Mouse (Mus musculus) right cerebral cortex, postnatal 36 days (tissue): Measurements from ENCODE around the gene Cd4.
"Not testable (repeated sequence)": the region's sequence is repeated elsewhere in the genome, so short reads cannot be mapped to it uniquely, and the experiment has no call there.

ENCODE experiments used
- DNase-seq, 2 experiments: peaks; one replicate each; pipeline ENCODE4 v3.0.0; 2022; ENCODE audit warnings: low spot score in 2 of 2, mixed read lengths in 1 of 2

Gene Cd4

DNA sequence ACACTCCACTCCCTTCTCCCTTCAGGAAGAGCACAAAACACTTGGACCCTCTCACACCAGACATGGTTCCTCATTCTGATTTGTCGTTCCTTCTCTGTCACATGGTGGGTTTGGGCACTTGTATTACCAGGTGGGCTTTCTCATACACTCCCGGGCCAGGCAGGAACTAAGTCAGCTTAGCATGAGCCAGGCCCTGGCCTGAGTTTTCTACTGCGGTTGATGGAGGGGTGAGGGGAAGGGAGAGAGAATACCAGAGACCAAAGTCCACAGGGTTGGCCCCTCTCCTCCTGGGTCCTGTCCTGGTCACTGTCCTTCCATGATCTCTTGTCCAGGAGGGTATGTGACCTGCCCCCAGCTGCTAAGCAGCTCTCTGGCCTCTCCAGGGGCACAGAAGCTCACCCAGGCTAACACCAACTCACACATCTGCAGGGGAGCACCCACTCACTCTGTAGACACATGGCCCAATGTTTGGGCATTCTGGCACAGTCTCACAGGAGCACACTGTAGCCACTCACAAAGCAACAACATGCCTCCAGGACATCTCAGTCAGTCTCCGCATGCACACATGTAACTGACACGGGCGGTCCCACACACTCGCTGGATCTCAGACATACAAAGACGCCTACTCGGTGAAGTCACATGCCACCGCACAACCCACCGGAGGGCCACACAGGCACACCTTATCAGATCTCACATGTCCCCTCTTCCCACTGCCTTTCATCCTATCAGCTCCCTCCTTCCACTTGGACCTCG is 28.1 kb upstream of the Cd4 start:
- peak; percentile 83 to 84 for DNase-seq

DNA sequence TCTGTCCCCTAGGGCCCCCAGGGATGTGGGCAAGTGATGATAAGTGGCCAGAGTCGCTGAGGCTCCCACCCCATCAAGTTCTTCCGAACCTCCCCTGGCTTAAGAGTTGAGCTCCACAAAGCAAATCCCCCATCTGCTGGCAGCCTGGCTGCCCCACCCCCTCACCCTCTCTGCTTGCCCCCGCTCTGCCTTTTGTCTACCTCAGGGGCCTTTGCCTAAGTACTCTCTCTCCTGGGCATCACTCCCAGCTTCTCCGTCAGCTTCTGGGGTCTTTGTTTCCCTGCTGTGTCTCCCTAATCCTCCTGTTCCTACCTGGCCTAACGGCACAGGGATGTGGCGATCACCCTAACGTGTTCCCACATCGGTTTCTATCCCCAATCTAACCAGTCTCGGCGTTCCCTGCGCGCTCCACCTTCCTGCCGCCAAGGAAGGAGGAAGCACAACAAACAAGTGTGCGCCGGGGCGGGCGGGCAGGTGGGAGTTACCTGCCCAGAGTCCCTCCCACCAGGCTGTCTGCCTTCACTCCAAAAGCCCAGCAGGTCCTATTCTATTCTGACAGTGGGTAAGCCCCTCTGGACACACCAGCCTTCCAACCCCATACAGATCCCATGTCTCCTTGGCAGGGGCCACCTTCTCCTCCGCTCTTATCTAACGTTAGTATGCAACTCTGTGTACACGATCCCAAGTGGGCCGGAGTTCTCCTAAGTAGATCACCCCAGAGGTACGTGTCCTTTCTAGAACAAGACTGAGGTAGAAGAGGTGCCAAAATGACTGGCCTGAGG is 27.3 kb upstream of the Cd4 start:
- DNase-seq = no peak

- DNase-seq = no peak
These were observed 26.5 kb upstream of the Cd4 start for GRCm38 (mm10) chr6:124914511-124914910.

DNA sequence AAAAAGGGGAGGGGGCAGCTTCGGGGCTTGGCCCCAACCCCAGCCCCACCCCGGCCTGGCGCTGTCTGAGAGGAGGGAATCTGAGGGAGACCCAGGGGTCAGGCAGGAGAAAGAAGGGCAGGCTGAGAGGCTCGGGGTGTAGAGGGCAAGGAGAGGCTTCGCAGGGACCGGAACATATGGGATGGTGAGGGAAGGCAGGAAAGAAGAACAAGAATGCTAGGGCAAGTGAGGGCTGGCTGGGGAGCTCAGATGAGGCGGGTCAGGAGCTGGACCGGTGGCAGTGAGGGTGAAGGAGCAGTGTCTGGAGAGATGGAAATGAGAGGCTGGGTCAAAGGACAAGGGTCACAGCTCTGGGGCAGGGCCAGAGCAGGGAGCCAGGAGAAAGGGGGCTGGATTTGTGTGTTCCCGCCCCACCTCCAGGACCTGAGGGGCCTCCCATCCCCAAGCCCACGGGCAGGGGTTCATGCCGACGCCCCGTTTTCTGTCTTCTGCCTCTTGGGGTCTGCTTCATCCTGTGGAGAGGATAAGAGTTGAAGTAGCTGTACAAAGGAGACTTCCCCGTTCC is 25.8 kb upstream of the Cd4 start:
- DNase-seq = no peak

DNA sequence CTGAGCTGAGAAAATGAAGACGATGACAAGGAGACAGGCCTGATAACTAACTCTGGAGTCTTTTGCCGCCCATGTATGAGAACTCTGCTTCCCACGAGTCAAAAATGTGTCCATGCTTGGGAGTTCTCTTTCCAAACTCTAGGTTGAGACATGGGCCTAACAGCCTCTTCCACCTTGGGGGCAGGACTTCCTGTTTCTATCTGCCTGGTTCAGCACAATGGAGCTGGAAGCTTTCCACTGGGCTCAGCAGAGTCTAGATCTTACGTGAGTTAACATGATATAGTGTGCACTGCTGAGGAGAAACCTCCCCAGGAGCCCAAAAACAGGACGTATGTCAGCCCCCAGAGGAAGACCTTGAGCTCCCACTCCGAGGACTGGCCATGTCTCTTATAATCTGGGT is 25.2 kb upstream of the Cd4 start:
- DNase-seq = no peak

- no peak for DNase-seq
These were observed 23.7 kb upstream of the Cd4 start, which contains the start of gene Lag3 for GRCm38 (mm10) chr6:124911533-124912218. Gene Lag3 (minus strand): TSS chr6:124911705.

GRCm38 (mm10) chr6:124910032-124910431 is 22.0 kb upstream of the Cd4 start:
- no peak for DNase-seq

DNA sequence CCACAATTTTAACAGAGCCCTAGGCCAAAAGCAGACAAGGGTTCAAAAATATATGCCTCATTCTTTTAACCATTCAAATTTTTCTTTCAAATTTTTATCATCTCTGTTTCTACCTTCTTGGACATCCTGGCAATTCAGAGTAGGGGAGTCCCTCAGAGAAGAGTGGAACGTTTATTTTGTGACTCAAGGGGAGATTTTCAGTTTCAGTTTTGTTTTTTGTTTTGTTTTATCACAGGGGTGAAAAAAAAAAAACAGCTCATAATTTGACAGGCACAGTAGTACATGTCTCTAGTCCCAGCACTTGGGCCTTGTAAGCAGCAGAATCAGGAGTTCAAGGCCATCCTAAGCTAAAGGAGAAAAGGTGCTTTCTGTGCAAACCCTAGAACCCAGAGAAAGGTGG is 19.7 kb upstream of the Cd4 start:
- DNase-seq = no peak

DNA sequence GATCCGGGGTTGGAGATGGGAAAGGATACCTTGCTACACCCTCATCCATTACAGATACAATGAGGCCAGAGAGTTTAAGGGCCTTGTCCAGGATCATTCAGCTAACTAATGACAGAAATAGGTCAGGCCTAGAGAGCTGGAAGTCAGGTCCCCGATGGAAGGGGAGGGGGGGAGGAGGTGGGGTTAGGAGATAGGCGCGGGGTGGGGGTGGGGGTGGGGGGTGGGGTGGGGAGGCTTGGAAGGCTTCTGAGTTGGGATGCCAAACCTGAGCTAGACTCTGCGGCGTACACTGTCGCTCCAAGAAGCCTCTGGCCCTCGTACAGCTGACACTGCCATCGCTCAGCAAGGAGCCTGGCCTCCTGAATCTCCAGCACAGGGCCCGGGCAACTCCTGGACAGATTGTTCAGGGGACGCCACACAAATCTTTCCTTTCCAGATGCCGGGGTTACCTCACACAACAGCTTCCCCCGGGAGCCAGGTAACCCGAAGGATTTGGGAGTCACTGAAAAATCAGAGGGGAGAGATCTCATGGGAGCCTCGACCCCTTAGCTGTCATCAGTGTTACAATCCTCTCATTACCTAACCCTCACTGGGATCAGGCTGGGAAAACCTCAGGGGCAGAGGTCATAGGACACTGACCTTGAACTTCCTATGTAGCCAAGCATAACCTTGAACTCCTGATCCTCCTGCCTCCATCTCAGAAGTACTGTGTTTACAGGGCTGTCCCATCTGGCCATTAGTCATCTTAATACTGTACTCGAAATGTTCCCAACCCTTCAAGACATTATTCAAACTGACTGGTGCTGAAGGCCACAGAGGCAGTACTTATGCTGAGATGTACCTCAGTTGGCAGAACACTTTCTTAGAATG is 17.2 kb upstream of the Cd4 start:
- DNase-seq = no peak

- DNase-seq = peak; percentile 67 to 81
These were observed 16.4 kb upstream of the Cd4 start for GRCm38 (mm10) chr6:124904161-124904981.

DNA sequence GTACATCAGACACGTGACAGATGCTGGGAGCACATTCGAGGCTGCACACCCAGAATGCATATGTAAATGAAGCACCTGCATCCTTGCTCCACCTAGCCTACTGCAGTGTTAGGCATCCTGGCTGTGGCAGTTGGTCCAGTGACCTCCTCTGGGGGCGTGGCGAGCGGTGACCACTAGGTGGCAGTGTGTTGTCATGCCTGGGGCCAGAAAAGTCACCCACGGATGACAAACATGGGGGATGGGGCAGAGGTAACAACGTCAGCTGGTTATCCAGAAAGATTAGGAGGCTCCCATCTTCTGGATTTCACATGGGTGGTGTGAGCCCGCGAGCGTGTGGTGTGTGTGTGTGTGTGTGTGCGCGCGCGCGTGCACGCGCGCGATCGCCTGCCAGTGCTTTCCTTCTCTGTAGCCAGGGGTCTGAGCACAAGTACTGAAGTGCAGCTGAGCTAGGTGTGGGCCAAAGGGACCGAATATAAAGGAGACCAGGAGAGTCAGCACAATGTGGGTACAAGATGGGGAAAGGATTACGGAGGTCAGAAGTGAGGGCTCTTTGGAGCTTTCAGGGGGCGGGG is 15.6 kb upstream of the Cd4 start:
- peak; percentile 84 to 86 for DNase-seq

DNA sequence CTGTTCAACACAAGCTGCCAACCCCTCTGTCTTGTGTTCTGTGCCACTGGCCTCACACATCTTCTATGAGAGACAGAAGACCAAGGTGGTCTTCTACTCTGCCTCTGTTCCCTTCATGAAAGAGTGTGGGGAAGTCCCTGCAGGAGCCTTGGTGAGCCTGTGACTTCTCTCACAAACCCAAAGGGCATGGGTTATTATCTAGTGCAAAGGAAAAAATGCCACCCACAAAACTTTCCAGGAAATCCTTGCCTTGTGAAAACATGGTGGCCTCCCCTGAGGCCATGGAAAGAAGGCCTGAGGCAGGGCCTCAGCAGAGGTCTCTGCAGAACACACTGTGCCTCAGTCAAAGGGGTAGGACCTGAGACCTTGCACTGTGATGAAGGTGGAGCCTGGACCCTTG is 13.8 kb upstream of the Cd4 start:
- no peak for DNase-seq

- peak in 1 of 2 experiments; percentile 36 for DNase-seq
These were observed 12.9 kb upstream of the Cd4 start for GRCm38 (mm10) chr6:124900801-124901480.

DNA sequence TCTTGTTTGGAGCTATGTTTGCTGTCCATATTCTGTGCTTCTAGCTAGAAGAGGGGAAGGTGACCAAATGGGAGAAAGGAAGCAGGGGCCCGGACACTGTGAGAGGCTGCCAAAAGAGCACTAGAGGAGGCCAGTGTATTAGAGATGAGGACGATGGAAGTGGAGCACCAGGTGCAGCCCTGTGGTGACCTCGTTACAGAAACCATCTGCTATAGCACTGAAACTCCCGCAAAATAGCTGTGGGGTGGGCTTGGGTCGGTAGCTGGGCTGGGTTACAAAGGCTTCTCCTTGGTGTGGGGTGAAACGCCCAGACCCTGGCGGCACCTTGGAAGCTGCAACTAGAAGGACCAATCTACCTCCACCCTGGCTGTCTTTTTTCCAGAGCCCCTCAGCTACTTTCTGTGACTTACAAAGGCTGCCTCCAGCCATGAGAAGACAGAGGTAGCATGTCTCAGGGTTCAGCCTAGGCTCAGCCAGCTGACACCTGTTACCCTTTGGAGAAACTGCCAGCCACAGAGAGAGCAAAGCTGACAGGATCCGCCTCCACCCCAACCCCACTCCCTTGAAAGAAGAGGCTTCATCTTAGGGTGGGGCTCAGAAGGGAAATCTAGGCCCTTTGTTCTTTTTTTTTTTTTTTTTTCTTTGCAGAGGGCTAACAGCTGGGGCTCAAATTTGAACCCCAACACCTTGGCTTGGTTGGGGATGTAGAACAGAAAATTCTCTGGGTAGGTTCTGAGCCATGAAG is 12.2 kb upstream of the Cd4 start:
- DNase-seq = no peak

GRCm38 (mm10) chr6:124898359-124898758 is 10.3 kb upstream of the Cd4 start:
- DNase-seq = no peak

- DNase-seq = not testable (repeated sequence)
These were observed 6.1 kb upstream of the Cd4 start for GRCm38 (mm10) chr6:124894113-124894512.

DNA sequence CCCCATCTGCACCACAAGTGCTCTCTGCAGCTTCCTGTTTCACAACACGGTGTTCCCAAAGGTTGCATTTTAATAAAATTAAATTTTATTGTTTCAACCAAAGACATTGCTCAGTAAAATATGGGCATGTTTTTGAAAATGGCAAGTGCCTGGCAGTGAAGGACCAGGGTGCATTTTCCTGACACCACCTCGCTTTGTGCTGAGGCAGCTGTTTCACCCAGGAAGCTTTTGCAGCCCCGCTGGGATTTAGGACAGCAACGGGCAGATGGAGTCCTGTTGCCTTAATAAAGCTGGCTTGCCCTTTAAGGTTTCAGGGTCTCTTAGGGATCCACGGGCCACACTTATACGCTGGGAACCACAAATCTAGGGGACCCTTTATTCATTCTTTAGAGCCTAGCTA is 3.0 kb upstream of the Cd4 start:
- no peak for DNase-seq

DNA sequence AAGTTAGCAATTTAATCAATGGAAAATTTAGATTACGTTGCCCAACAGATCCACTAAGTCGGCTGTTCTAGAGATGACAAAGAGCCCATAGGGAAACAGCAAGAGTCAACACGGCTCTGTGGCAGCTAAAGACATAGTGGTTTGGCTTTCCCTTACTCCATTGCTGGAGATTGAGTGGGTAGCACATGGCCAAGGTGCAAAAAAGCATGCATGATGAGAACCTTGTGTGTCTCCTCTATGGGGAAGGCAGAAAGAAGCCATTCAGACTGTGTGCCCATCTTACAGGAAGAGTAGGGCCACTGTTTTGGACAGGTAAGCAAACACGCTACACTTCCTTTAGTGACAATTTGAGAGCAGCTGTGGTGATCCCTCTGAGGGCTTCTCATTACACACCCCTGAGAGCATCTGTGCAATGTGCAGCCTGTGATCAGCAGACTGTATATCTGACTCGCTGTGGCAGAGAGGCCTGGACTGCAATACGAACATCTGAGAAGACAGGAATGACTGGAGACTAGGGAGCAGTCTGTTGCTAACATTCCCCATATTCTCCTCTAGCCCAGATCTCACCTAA is 619 bp upstream of the Cd4 start:
- no peak for DNase-seq
